In genomic region chr2:122266407-122267193, GRCm38 (mm10) we compare ENCODE assay signal across 21 mouse cellular contexts. TPM values are rescaled to one million over a fixed set of nuclear protein-coding genes. Genes with fewer than 3 reads are reported as not detected.
DNase-seq lines count a peak whose midpoint lies in the region; ATAC-seq and TF ChIP-seq lines count a peak whose summit lies in the region.
"Had no signal": no experiment of that assay in that cellular context is flagged by ENCODE, and none has a peak within 500 bp of the region (broad histone marks: within the 10 kb centered on the region; RNA-seq: fewer than 3 reads in every experiment).

No protein-coding gene starts in this region.

- no peak for TF ChIP-seq EP300 in liver, embryonic 14.5 days (IDR thresholded peaks at IDR 0.05; ENCODE audit: low read depth)
- TF ChIP-seq EP300 in stomach, postnatal 0 days (optimal IDR thresholded peaks at IDR 0.05), result no peak

- H3K9ac ChIP-seq in lung, embryonic 16.5 days (ENCODE audit: low read length), result no peak overlapping the region
- H3K9ac ChIP-seq in liver, embryonic 14.5 days (replicated peaks), result no peak overlapping the region
- no peak overlapping the region for H3K9ac ChIP-seq in stomach, postnatal 0 days (ENCODE audit: low read length)
- no peak overlapping the region for H3K9ac ChIP-seq in heart, embryonic 12.5 days
- H3K9ac ChIP-seq: embryonic facial prominence, embryonic 15.5 days; hindbrain, embryonic 12.5 days; limb, embryonic 15.5 days; midbrain, embryonic 15.5 days had no signal

- no peak overlapping the region for H3K4me2 ChIP-seq in lung, embryonic 16.5 days (ENCODE audit: low read depth, low read length)
- no peak overlapping the region for H3K4me2 ChIP-seq in liver, embryonic 14.5 days (ENCODE audit: low read depth)
- no peak overlapping the region for H3K4me2 ChIP-seq in stomach, postnatal 0 days (replicated peaks; ENCODE audit: low read depth)
- no peak overlapping the region for H3K4me2 ChIP-seq in heart, embryonic 12.5 days
- H3K4me2 ChIP-seq: embryonic facial prominence, embryonic 15.5 days; hindbrain, embryonic 12.5 days; limb, embryonic 15.5 days; midbrain, embryonic 15.5 days had no signal

- no peaks in the 10 kb centered on the region for H3K9me3 ChIP-seq in lung, embryonic 16.5 days (ENCODE audit: control insufficient read depth, low read length)
- H3K9me3 ChIP-seq in liver, embryonic 14.5 days (ENCODE audit: control insufficient read depth, low read length), result no peaks in the 10 kb centered on the region
- no peaks in the 10 kb centered on the region for H3K9me3 ChIP-seq in stomach, postnatal 0 days (ENCODE audit: control insufficient read depth, low read length)
- no peaks in the 10 kb centered on the region for H3K9me3 ChIP-seq in heart, embryonic 12.5 days (replicated peaks)
- H3K9me3 ChIP-seq: embryonic facial prominence, embryonic 15.5 days; hindbrain, embryonic 12.5 days; limb, embryonic 15.5 days; midbrain, embryonic 15.5 days had no signal

- H3K4me3 ChIP-seq in lung, embryonic 16.5 days (ENCODE audit: low read length), result no peak overlapping the region
- H3K4me3 ChIP-seq in lung, adult 2 months (replicated peaks; ENCODE audit: extremely low read depth, low read depth, low read length), result no peak overlapping the region
- H3K4me3 ChIP-seq in liver, embryonic 14.5 days (ENCODE audit: insufficient read depth in 1 of 2, low read depth in 2 of 2, low read length in 2 of 2), result no peak overlapping the region
- no peak overlapping the region for H3K4me3 ChIP-seq in stomach, postnatal 0 days (ENCODE audit: low read depth, low read length)
- H3K4me3 ChIP-seq in heart, embryonic 12.5 days, result no peak overlapping the region
- H3K4me3 ChIP-seq: embryonic facial prominence, embryonic 15.5 days; hindbrain, embryonic 12.5 days; limb, embryonic 15.5 days; midbrain, embryonic 15.5 days had no signal

- WGBS in lung, embryonic 16.5 days, result 73% methylated on average over 7 of the region's 7 CpGs
- WGBS in lung, adult 2 months, result 77% methylated on average over 7 of the region's 7 CpGs
- WGBS in liver, embryonic 14.5 days (ENCODE audit: insufficient replicate concordance), result 75% methylated on average over 7 of the region's 7 CpGs
- WGBS in stomach, postnatal 0 days, result 75% methylated on average over 7 of the region's 7 CpGs
- WGBS in heart, embryonic 12.5 days, result 82% methylated on average over 7 of the region's 7 CpGs

- H3K27me3 ChIP-seq in lung, embryonic 16.5 days (ENCODE audit: control insufficient read depth, insufficient read depth, low read depth, low read length), result no peaks in the 10 kb centered on the region
- H3K27me3 ChIP-seq in liver, embryonic 14.5 days (ENCODE audit: control insufficient read depth, insufficient read depth, low read length), result no peaks in the 10 kb centered on the region
- no peaks in the 10 kb centered on the region for H3K27me3 ChIP-seq in stomach, postnatal 0 days (ENCODE audit: control insufficient read depth, insufficient read depth, low read length)
- no peaks in the 10 kb centered on the region for H3K27me3 ChIP-seq in heart, embryonic 12.5 days (replicated peaks)
- H3K27me3 ChIP-seq: embryonic facial prominence, embryonic 15.5 days; hindbrain, embryonic 12.5 days; limb, embryonic 15.5 days; midbrain, embryonic 15.5 days had no signal

- TF ChIP-seq CTCF in lung, adult 2 months (IDR thresholded peaks at IDR 0.05; ENCODE audit: insufficient read depth, low read length), result no peak
- TF ChIP-seq CTCF in liver, embryonic 14.5 days (IDR thresholded peaks at IDR 0.05; ENCODE audit: low read depth), result no peak
- TF ChIP-seq CTCF in stomach, postnatal 0 days (IDR thresholded peaks at IDR 0.05; ENCODE audit: low read depth), result peak; percentile 27; the same call in 1 of the 2 replicates

- ATAC-seq in lung, embryonic 16.5 days (ENCODE audit: low read depth), result peak; percentile 36; the same call in 1 of the 2 replicates
- peak; percentile 35; the same call in 1 of the 2 replicates for ATAC-seq in liver, embryonic 14.5 days (ENCODE audit: insufficient read depth)
- ATAC-seq in stomach, postnatal 0 days (ENCODE audit: low FRiP score, low TSS enrichment), result peak; percentile 92
- no peak for ATAC-seq in heart, embryonic 12.5 days (ENCODE audit: insufficient number of reproducible peaks, low FRiP score)
- ATAC-seq: inflammation-experienced regulatory T-cells, adult 6 months; midbrain, embryonic 15.5 days had no signal

- DNase-seq in lung, adult 2 months, result no peak
- peak; percentile 13 for DNase-seq in kidney, postnatal 14 days
- DNase-seq in liver, embryonic 14.5 days (ENCODE audit: low read depth in 3 of 3, low spot score in 3 of 3), result no peak
- peak; percentile 84 for DNase-seq in stomach, postnatal 0 days (ENCODE audit: low spot score)
- no peak for DNase-seq in adrenal gland, postnatal 36 days
- DNase-seq: cerebellum, adult 9-11 months; gastrocnemius, postnatal 36 days; heart, postnatal 10 days; thymus, postnatal 25 days had no signal

- no peak overlapping the region for H3K27ac ChIP-seq in lung, embryonic 16.5 days (ENCODE audit: low read length)
- H3K27ac ChIP-seq in liver, embryonic 14.5 days, result no peak overlapping the region
- peak overlapping the region; percentile 80 for H3K27ac ChIP-seq in stomach, postnatal 0 days (replicated peaks)
- no peak overlapping the region for H3K27ac ChIP-seq in heart, embryonic 12.5 days (ENCODE audit: poor library complexity, severe bottlenecking)
- H3K27ac ChIP-seq: embryonic facial prominence, embryonic 15.5 days; hindbrain, embryonic 12.5 days; limb, embryonic 15.5 days; midbrain, embryonic 15.5 days had no signal

- no peak for TF ChIP-seq POLR2A in lung, adult 2 months (IDR thresholded peaks at IDR 0.05; ENCODE audit: borderline replicate concordance, extremely low read depth, low read depth, low read length)

- no peaks in the 10 kb centered on the region for H3K4me1 ChIP-seq in lung, embryonic 16.5 days (replicated peaks; ENCODE audit: control insufficient read depth, insufficient read depth, low read length)
- no peaks in the 10 kb centered on the region for H3K4me1 ChIP-seq in lung, adult 2 months (ENCODE audit: control insufficient read depth, insufficient read depth, low read length)
- peaks cover 0 to 2% of the 10 kb centered on the region in 2 experiments; a peak in 2 of 4 replicates for H3K4me1 ChIP-seq in liver, embryonic 14.5 days (replicated peaks; ENCODE audit: control insufficient read depth in 2 of 2, insufficient read depth in 2 of 2, low read length in 1 of 2)
- no peaks in the 10 kb centered on the region for H3K4me1 ChIP-seq in stomach, postnatal 0 days (replicated peaks; ENCODE audit: control insufficient read depth, insufficient read depth)
- no peaks in the 10 kb centered on the region for H3K4me1 ChIP-seq in heart, embryonic 12.5 days (replicated peaks)
- H3K4me1 ChIP-seq: embryonic facial prominence, embryonic 15.5 days; limb, embryonic 15.5 days had no signal

- no peaks in the 10 kb centered on the region for H3K36me3 ChIP-seq in lung, embryonic 16.5 days (ENCODE audit: control insufficient read depth, insufficient read depth, low read length)
- H3K36me3 ChIP-seq in liver, embryonic 14.5 days (replicated peaks; ENCODE audit: control insufficient read depth, insufficient read depth, low read depth), result peaks cover 4% of the 10 kb centered on the region; the same call in 1 of the 2 replicates
- H3K36me3 ChIP-seq in stomach, postnatal 0 days (ENCODE audit: control insufficient read depth, insufficient read depth, low read length), result no peaks in the 10 kb centered on the region
- peaks cover 15% of the 10 kb centered on the region for H3K36me3 ChIP-seq in heart, embryonic 12.5 days
- H3K36me3 ChIP-seq: embryonic facial prominence, embryonic 15.5 days; hindbrain, embryonic 12.5 days; limb, embryonic 15.5 days; midbrain, embryonic 15.5 days had no signal

RNA-seq across cellular contexts. Expression of gene Duox2, which starts 31.6 kb away (rescaled TPM):
- not detected in 2 replicates for polyA plus RNA-seq in lung, embryonic 16.5 days (2015; fragmentation: Nextera tagmentation; extraction: Ambion mirVana)
- polyA plus RNA-seq in lung, adult 2 months (2012; rRNA removed), result 0.68 and 0.72 TPM in 2 replicates
- 0.01 TPM in 1 of 2 replicates, not detected in the other for polyA plus RNA-seq in liver, embryonic 14.5 days (2012; rRNA removed)
- polyA plus RNA-seq in liver, embryonic 14.5 days (2014; fragmentation: Nextera tagmentation; extraction: Ambion mirVana), result not detected in 2 replicates
- 15.2 and 17.2 TPM in 2 replicates for polyA plus RNA-seq in stomach, postnatal 0 days (2015; fragmentation: Nextera tagmentation; extraction: Ambion mirVana)
- total RNA-seq in adrenal gland, postnatal 36 days (2021), result under 1 TPM in 1 of 2 experiments, not detected in 1; 0.13 TPM
- polyA plus RNA-seq in heart, embryonic 12.5 days (2016; fragmentation: Nextera tagmentation; extraction: Ambion mirVana), result 0.13 TPM in 2 replicates
- total RNA-seq: megakaryocyte progenitor cell, adult 5-6 weeks; neutrophil, adult 5-6 weeks had no signal
- polyA plus RNA-seq: forebrain, embryonic 11.5 days; hindbrain, embryonic 12.5 days; inflammation-experienced regulatory T-cells, adult 6 months; midbrain, embryonic 15.5 days had no signal

RNA-seq across cellular contexts. Expression of gene Sord, which starts 32.1 kb away (rescaled TPM):
- polyA plus RNA-seq in lung, embryonic 16.5 days (2015; fragmentation: Nextera tagmentation; extraction: Ambion mirVana), result 23.4 and 26.2 TPM in 2 replicates
- 15.3 and 21.9 TPM in 2 replicates for polyA plus RNA-seq in lung, adult 2 months (2012; rRNA removed)
- 47.6 and 68.4 TPM in 2 replicates for polyA plus RNA-seq in liver, embryonic 14.5 days (2012; rRNA removed)
- 146 and 160 TPM in 2 replicates for polyA plus RNA-seq in liver, embryonic 14.5 days (2014; fragmentation: Nextera tagmentation; extraction: Ambion mirVana)
- 49.7 and 51.2 TPM in 2 replicates for polyA plus RNA-seq in stomach, postnatal 0 days (2015; fragmentation: Nextera tagmentation; extraction: Ambion mirVana)
- 10 to 100 TPM; 75.8 to 96.2 TPM for total RNA-seq in adrenal gland, postnatal 36 days (2021)
- polyA plus RNA-seq in heart, embryonic 12.5 days (2016; fragmentation: Nextera tagmentation; extraction: Ambion mirVana), result 55.2 and 55.5 TPM in 2 replicates

RNA-seq across cellular contexts. Expression of gene Duoxa2, which starts 32.1 kb away (rescaled TPM):
- not detected in 2 replicates for polyA plus RNA-seq in lung, embryonic 16.5 days (2015; fragmentation: Nextera tagmentation; extraction: Ambion mirVana)
- 0.50 and 0.75 TPM in 2 replicates for polyA plus RNA-seq in lung, adult 2 months (2012; rRNA removed)
- polyA plus RNA-seq in liver, embryonic 14.5 days (2012; rRNA removed), result not detected in 2 replicates
- not detected in 2 replicates for polyA plus RNA-seq in liver, embryonic 14.5 days (2014; fragmentation: Nextera tagmentation; extraction: Ambion mirVana)
- 98.8 and 101 TPM in 2 replicates for polyA plus RNA-seq in stomach, postnatal 0 days (2015; fragmentation: Nextera tagmentation; extraction: Ambion mirVana)
- total RNA-seq in adrenal gland, postnatal 36 days (2021), result not detected
- polyA plus RNA-seq in heart, embryonic 12.5 days (2016; fragmentation: Nextera tagmentation; extraction: Ambion mirVana), result not detected in 2 replicates
- total RNA-seq: gastrocnemius, postnatal 36 days; heart, postnatal 10 days; left cerebral cortex, postnatal 14 days; megakaryocyte progenitor cell, adult 5-6 weeks had no signal
- polyA plus RNA-seq: embryonic facial prominence, embryonic 15.5 days; forebrain, embryonic 11.5 days; hindbrain, embryonic 12.5 days; inflammation-experienced regulatory T-cells, adult 6 months had no signal

RNA-seq across cellular contexts. Expression of gene Duoxa1, which starts 46.9 kb away (rescaled TPM):
- 0.30 and 0.51 TPM in 2 replicates for polyA plus RNA-seq in lung, embryonic 16.5 days (2015; fragmentation: Nextera tagmentation; extraction: Ambion mirVana)
- polyA plus RNA-seq in lung, adult 2 months (2012; rRNA removed), result 0.23 and 9.9 TPM in 2 replicates
- polyA plus RNA-seq in liver, embryonic 14.5 days (2012; rRNA removed), result not detected in 2 replicates
- not detected in 2 replicates for polyA plus RNA-seq in liver, embryonic 14.5 days (2014; fragmentation: Nextera tagmentation; extraction: Ambion mirVana)
- 17.3 and 19.4 TPM in 2 replicates for polyA plus RNA-seq in stomach, postnatal 0 days (2015; fragmentation: Nextera tagmentation; extraction: Ambion mirVana)
- total RNA-seq in adrenal gland, postnatal 36 days (2021), result not detected
- polyA plus RNA-seq in heart, embryonic 12.5 days (2016; fragmentation: Nextera tagmentation; extraction: Ambion mirVana), result not detected in 2 replicates
- total RNA-seq: layer of hippocampus, postnatal 10 days; left cerebral cortex, postnatal 14 days; megakaryocyte progenitor cell, adult 5-6 weeks; neutrophil, adult 5-6 weeks had no signal
- polyA plus RNA-seq: forebrain, embryonic 11.5 days; inflammation-experienced regulatory T-cells, adult 6 months had no signal

RNA-seq across cellular contexts. Expression of gene Duox1, which starts 48.9 kb away (rescaled TPM):
- 0.03 and 0.16 TPM in 2 replicates for polyA plus RNA-seq in lung, embryonic 16.5 days (2015; fragmentation: Nextera tagmentation; extraction: Ambion mirVana)
- 2.7 TPM in 1 of 2 replicates, not detected in the other for polyA plus RNA-seq in lung, adult 2 months (2012; rRNA removed)
- polyA plus RNA-seq in liver, embryonic 14.5 days (2012; rRNA removed), result not detected in 2 replicates
- not detected in 2 replicates for polyA plus RNA-seq in liver, embryonic 14.5 days (2014; fragmentation: Nextera tagmentation; extraction: Ambion mirVana)
- polyA plus RNA-seq in stomach, postnatal 0 days (2015; fragmentation: Nextera tagmentation; extraction: Ambion mirVana), result 3.5 and 4.3 TPM in 2 replicates
- total RNA-seq in adrenal gland, postnatal 36 days (2021), result under 1 TPM; 0.10 to 0.13 TPM
- 0.04 and 0.05 TPM in 2 replicates for polyA plus RNA-seq in heart, embryonic 12.5 days (2016; fragmentation: Nextera tagmentation; extraction: Ambion mirVana)
- total RNA-seq: megakaryocyte progenitor cell, adult 5-6 weeks; neutrophil, adult 5-6 weeks had no signal
- polyA plus RNA-seq: forebrain, embryonic 11.5 days; inflammation-experienced regulatory T-cells, adult 6 months had no signal

Comparison
In these comparisons a context has a peak if more than half of its experiments do, and no peak if none do; other contexts are left out.
1. DNase-seq: peak in kidney, postnatal 14 days (single experiment) and stomach, postnatal 0 days (single experiment); none in lung, adult 2 months (single experiment), liver, embryonic 14.5 days (0 of 3) and adrenal gland, postnatal 36 days (0 of 2).
2. RNA of gene Duoxa2, which starts 32.1 kb away (polyA plus RNA-seq): 98.8 to 101 TPM in stomach, postnatal 0 days; 0.50 to 0.75 TPM in lung, adult 2 months, not detected in liver, embryonic 14.5 days, not detected in lung, embryonic 16.5 days and not detected in heart, embryonic 12.5 days; every median in the first group is over 10 times any median in the second.